Mouse (Mus musculus): ENCODE results near the gene Dcaf12. TPM values are rescaled to one million over a fixed set of nuclear protein-coding genes. Genes with fewer than 3 reads are reported as not detected.

Gene Dcaf12
- polyA plus RNA-seq, 1 experiment from 2014 or later, result 33.2 TPM

DNA sequence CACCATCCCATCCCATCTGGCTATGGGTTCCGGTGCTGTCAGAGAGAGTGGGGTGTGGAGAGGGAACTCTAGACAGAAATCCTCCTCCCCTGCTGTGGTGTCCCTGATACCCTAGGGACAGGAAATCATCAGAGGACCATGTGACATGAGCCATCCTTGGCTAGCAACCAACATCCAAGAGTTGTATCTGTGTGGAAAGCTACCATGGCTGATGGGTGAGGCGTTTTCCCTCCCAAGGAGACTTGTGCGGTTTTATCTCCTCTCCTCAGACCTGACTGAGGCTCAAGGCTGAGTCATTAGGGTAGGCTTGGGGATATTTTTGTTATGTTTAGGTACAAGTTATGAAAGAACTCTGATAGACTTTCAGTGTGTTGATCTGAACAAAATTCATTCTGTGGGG lies 16.4 kb upstream of the Dcaf12 start:
- H3K4me1 ChIP-seq (ENCODE audit: control insufficient read depth in 2 of 2, insufficient read depth in 2 of 2, low read length in 2 of 2), result no peaks in the 10 kb centered on the region
- no peaks in the 10 kb centered on the region for H3K36me3 ChIP-seq (ENCODE audit: control insufficient read depth, insufficient read depth, low read length)
- H3K27me3 ChIP-seq (ENCODE audit: control insufficient read depth, insufficient read depth, low read length), result no peaks in the 10 kb centered on the region
- ATAC-seq (ENCODE audit: insufficient number of reproducible peaks, insufficient read depth, low FRiP score, low read depth), result no peak
- H3K27ac ChIP-seq (replicated peaks in 1 of 2; ENCODE audit: control insufficient read depth in 1 of 2, insufficient read depth in 1 of 2, low read depth in 2 of 2, low read length in 2 of 2), result no peak overlapping the region
- H3K4me3 ChIP-seq (ENCODE audit: control insufficient read depth in 1 of 2, insufficient read depth in 1 of 2, low read depth in 1 of 2, low read length in 2 of 2), result no peak overlapping the region
- WGBS, result 53% methylated on average over 3 of the region's 3 CpGs
- no peaks in the 10 kb centered on the region for H3K9me3 ChIP-seq (ENCODE audit: control insufficient read depth, low read length)
- no peak overlapping the region for H3K4me2 ChIP-seq (ENCODE audit: low read length)
- no peak overlapping the region for H3K9ac ChIP-seq (ENCODE audit: low read length)

GRCm38 (mm10) chr4:41329481-41329880 lies 14.8 kb upstream of the Dcaf12 start:
- Histone ChIP-seq H3K27me3 (ENCODE audit: control insufficient read depth, insufficient read depth, low read length) (no peaks in the 10 kb centered on the region), H3K4me2 (ENCODE audit: low read length) (no peak overlapping the region), H3K4me1 (ENCODE audit: control insufficient read depth in 2 of 2, insufficient read depth in 2 of 2, low read length in 2 of 2) (no peaks in the 10 kb centered on the region), H3K27ac (replicated peaks in 1 of 2; ENCODE audit: control insufficient read depth in 1 of 2, insufficient read depth in 1 of 2, low read depth in 2 of 2, low read length in 2 of 2) (no peak overlapping the region), H3K9me3 (ENCODE audit: control insufficient read depth, low read length) (no peaks in the 10 kb centered on the region), H3K4me3 (ENCODE audit: control insufficient read depth in 1 of 2, insufficient read depth in 1 of 2, low read depth in 1 of 2, low read length in 2 of 2) (no peak overlapping the region), H3K36me3 (ENCODE audit: control insufficient read depth, insufficient read depth, low read length) (no peaks in the 10 kb centered on the region), H3K9ac (ENCODE audit: low read length) (no peak overlapping the region)
- 72% methylated on average over 4 of the region's 4 CpGs for WGBS
- ATAC-seq (ENCODE audit: insufficient number of reproducible peaks, insufficient read depth, low FRiP score, low read depth), result no peak

GRCm38 (mm10) chr4:41326876-41327275 lies 12.2 kb upstream of the Dcaf12 start:
- Histone ChIP-seq H3K9me3 (ENCODE audit: control insufficient read depth, low read length) (no peaks in the 10 kb centered on the region), H3K27ac (replicated peaks in 1 of 2; ENCODE audit: control insufficient read depth in 1 of 2, insufficient read depth in 1 of 2, low read depth in 2 of 2, low read length in 2 of 2) (no peak overlapping the region), H3K36me3 (ENCODE audit: control insufficient read depth, insufficient read depth, low read length) (no peaks in the 10 kb centered on the region), H3K4me3 (ENCODE audit: control insufficient read depth in 1 of 2, insufficient read depth in 1 of 2, low read depth in 1 of 2, low read length in 2 of 2) (no peak overlapping the region), H3K4me1 (ENCODE audit: control insufficient read depth in 2 of 2, insufficient read depth in 2 of 2, low read length in 2 of 2) (no peaks in the 10 kb centered on the region), H3K4me2 (ENCODE audit: low read length) (no peak overlapping the region), H3K27me3 (ENCODE audit: control insufficient read depth, insufficient read depth, low read length) (no peaks in the 10 kb centered on the region), H3K9ac (ENCODE audit: low read length) (no peak overlapping the region)
- ATAC-seq (ENCODE audit: insufficient number of reproducible peaks, insufficient read depth, low FRiP score, low read depth), result no peak
- 85% methylated on average over 6 of the region's 6 CpGs for WGBS

GRCm38 (mm10) chr4:41320971-41321370 lies 6.3 kb upstream of the Dcaf12 start:
- Histone ChIP-seq H3K27me3 (ENCODE audit: control insufficient read depth, insufficient read depth, low read length) (no peaks in the 10 kb centered on the region), H3K9ac (ENCODE audit: low read length) (no peak overlapping the region), H3K4me1 (ENCODE audit: control insufficient read depth in 2 of 2, insufficient read depth in 2 of 2, low read length in 2 of 2) (no peaks in the 10 kb centered on the region), H3K4me2 (ENCODE audit: low read length) (no peak overlapping the region), H3K36me3 (ENCODE audit: control insufficient read depth, insufficient read depth, low read length) (no peaks in the 10 kb centered on the region), H3K4me3 (ENCODE audit: control insufficient read depth in 1 of 2, insufficient read depth in 1 of 2, low read depth in 1 of 2, low read length in 2 of 2) (no peak overlapping the region), H3K9me3 (ENCODE audit: control insufficient read depth, low read length) (no peaks in the 10 kb centered on the region), H3K27ac (replicated peaks in 1 of 2; ENCODE audit: control insufficient read depth in 1 of 2, insufficient read depth in 1 of 2, low read depth in 2 of 2, low read length in 2 of 2) (no peak overlapping the region)
- no peak for ATAC-seq (ENCODE audit: insufficient number of reproducible peaks, insufficient read depth, low FRiP score, low read depth)
- 73% methylated on average over 4 of the region's 4 CpGs for WGBS

DNA sequence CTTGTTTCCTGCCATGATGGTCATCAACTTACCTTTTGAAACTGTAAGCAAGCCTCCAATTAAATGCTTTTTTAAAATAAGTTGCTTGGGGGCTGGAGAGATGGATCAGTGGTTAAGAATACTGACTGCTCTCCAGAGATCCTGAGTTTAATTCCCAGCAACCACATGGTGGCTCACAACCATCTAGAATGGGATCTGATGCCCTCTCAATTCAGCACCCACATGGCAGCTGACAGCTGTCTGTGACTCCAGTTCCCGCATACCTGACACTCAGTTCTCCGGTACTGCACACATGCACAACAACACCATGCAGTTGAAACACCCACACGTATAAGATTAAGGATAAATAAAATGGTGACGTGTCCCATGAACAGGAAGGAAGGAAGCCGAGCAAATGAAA lies 3.6 kb upstream of the Dcaf12 start:
- 69% methylated on average over 5 of the region's 5 CpGs for WGBS

GRCm38 (mm10) chr4:41315173-41315572 lies 484 bp upstream of the Dcaf12 start:
- Histone ChIP-seq H3K4me2 (ENCODE audit: low read length) (peak overlapping the region; percentile 92), H3K4me1 (ENCODE audit: control insufficient read depth in 2 of 2, insufficient read depth in 2 of 2, low read length in 2 of 2) (peaks cover 9 to 17% of the 10 kb centered on the region in 2 experiments), H3K9me3 (ENCODE audit: control insufficient read depth, low read length) (no peaks in the 10 kb centered on the region), H3K27ac (replicated peaks in 1 of 2; ENCODE audit: control insufficient read depth in 1 of 2, insufficient read depth in 1 of 2, low read depth in 2 of 2, low read length in 2 of 2) (peak overlapping the region; percentile 70 to 96), H3K9ac (ENCODE audit: low read length) (peak overlapping the region; percentile 91), H3K36me3 (ENCODE audit: control insufficient read depth, insufficient read depth, low read length) (peaks cover 31% of the 10 kb centered on the region), H3K27me3 (ENCODE audit: control insufficient read depth, insufficient read depth, low read length) (no peaks in the 10 kb centered on the region), H3K4me3 (ENCODE audit: control insufficient read depth in 1 of 2, insufficient read depth in 1 of 2, low read depth in 1 of 2, low read length in 2 of 2) (peak overlapping the region; percentile 81 to 87)
- no peak for ATAC-seq (ENCODE audit: insufficient number of reproducible peaks, insufficient read depth, low FRiP score, low read depth)
- 55% methylated on average over 8 of the region's 8 CpGs for WGBS

More for the DNA sequence above, 3.6 kb upstream of the Dcaf12 start:
- Histone ChIP-seq H3K27me3 (ENCODE audit: control insufficient read depth, insufficient read depth, low read length) (no peaks in the 10 kb centered on the region), H3K4me1 (ENCODE audit: control insufficient read depth in 2 of 2, insufficient read depth in 2 of 2, low read length in 2 of 2) (peaks cover 4 to 8% of the 10 kb centered on the region in 2 experiments), H3K9me3 (ENCODE audit: control insufficient read depth, low read length) (no peaks in the 10 kb centered on the region), H3K4me2 (ENCODE audit: low read length) (no peak overlapping the region), H3K36me3 (ENCODE audit: control insufficient read depth, insufficient read depth, low read length) (peaks cover under 1% of the 10 kb centered on the region; the same call in 1 of the 2 replicates), H3K27ac (replicated peaks in 1 of 2; ENCODE audit: control insufficient read depth in 1 of 2, insufficient read depth in 1 of 2, low read depth in 2 of 2, low read length in 2 of 2) (no peak overlapping the region), H3K9ac (ENCODE audit: low read length) (no peak overlapping the region), H3K4me3 (ENCODE audit: control insufficient read depth in 1 of 2, insufficient read depth in 1 of 2, low read depth in 1 of 2, low read length in 2 of 2) (no peak overlapping the region)
- ATAC-seq (ENCODE audit: insufficient number of reproducible peaks, insufficient read depth, low FRiP score, low read depth), result no peak

DNA sequence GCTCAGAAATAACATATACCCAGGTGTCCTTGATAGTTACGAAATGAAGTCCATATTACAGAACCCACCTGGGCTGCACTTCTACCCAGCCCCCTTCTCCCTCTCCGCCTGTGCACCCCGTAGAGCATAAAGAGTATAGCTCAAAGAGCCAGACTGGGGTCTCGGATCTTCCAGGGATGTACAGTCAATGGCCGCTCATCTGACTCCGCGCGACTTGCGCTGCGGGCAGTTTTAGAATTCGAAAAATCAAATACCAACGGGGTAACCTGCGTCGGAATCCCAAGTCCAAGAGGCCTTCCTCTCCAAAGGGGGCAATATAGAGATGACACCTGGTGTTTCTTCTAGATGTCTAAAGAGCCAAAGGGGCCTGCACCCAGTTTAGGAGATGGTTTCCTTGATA lies 967 bp downstream of the Dcaf12 start:
- Histone ChIP-seq H3K4me1 (ENCODE audit: control insufficient read depth in 2 of 2, insufficient read depth in 2 of 2, low read length in 2 of 2) (peaks cover 9 to 17% of the 10 kb centered on the region in 2 experiments), H3K4me2 (ENCODE audit: low read length) (peak overlapping the region; percentile 92), H3K27me3 (ENCODE audit: control insufficient read depth, insufficient read depth, low read length) (no peaks in the 10 kb centered on the region), H3K36me3 (ENCODE audit: control insufficient read depth, insufficient read depth, low read length) (peaks cover 46% of the 10 kb centered on the region), H3K27ac (replicated peaks in 1 of 2; ENCODE audit: control insufficient read depth in 1 of 2, insufficient read depth in 1 of 2, low read depth in 2 of 2, low read length in 2 of 2) (peak overlapping the region; percentile 51 to 96), H3K9me3 (ENCODE audit: control insufficient read depth, low read length) (no peaks in the 10 kb centered on the region), H3K4me3 (ENCODE audit: control insufficient read depth in 1 of 2, insufficient read depth in 1 of 2, low read depth in 1 of 2, low read length in 2 of 2) (peak overlapping the region; percentile 81 to 87), H3K9ac (ENCODE audit: low read length) (peak overlapping the region; percentile 91)
- ATAC-seq (ENCODE audit: insufficient number of reproducible peaks, insufficient read depth, low FRiP score, low read depth), result no peak
- 15% methylated on average over 14 of the region's 14 CpGs for WGBS

Data from heart, embryonic 14.5 days (tissue).